Mouse (Mus musculus): ENCODE data around the gene Wfdc15b.
"Not testable (repeated sequence)": the region's sequence is repeated elsewhere in the genome, so short reads cannot be mapped to it uniquely, and the experiment has no call there.

Wfdc15b gene

DNA sequence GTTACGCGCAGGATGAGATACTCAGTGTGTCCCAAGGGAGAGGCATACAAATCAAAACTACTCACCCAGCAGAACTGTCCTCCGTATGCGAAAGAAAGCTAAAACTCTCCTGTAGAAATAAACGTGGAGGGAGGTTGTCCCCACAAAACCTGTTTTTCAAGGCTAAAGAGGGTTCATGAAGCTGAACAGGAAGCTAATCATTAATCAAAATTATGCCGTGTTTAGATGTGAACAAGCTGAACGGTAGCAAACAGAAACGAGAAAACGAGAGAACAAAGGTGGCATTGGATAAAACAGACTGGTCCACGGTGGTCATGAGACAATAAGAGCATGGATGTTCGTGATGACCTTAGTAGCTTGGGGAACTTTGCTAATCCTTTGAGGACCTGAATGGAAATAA lies at the start of gene Wfdc15b:
Wfdc15b (minus strand) TSS at position 139 of the 400 bp plus-strand sequence.
- no peak for DNase-seq

DNA sequence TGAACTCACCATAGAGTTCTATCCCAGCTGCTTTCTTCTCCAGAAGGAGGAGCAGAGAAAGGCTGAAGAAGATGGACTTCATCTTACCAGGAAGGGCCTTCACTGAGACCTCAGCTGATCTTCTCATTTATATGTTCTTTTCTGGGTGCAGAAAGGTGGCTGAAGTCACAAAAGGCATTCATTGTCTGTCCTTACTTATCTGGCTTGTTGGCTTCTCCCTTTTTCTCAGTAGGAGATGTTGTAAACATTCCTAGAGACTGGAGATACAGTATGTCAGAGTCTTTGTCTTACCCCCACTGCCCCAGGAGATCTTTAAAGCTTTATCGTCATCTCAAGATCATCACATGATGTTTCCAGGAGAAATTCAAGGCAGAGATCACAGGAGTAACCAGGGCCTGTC lies 35.1 kb upstream of the Wfdc15b start, which contains the start of gene Svs3b:
Svs3b (minus strand) TSS at position 101 of the 400 bp plus-strand sequence.
- not testable (repeated sequence) for DNase-seq

- DNase-seq: no peak
These were observed 16.9 kb upstream of the Wfdc15b start, which contains the start of gene Svs2 for GRCm38 (mm10) chr2:164238366-164238765. TSS of gene Svs2 (minus strand) at chr2:164238466.

- DNase-seq: no peak
These were observed 11.2 kb upstream of the Wfdc15b start for GRCm38 (mm10) chr2:164232671-164233070.

DNA sequence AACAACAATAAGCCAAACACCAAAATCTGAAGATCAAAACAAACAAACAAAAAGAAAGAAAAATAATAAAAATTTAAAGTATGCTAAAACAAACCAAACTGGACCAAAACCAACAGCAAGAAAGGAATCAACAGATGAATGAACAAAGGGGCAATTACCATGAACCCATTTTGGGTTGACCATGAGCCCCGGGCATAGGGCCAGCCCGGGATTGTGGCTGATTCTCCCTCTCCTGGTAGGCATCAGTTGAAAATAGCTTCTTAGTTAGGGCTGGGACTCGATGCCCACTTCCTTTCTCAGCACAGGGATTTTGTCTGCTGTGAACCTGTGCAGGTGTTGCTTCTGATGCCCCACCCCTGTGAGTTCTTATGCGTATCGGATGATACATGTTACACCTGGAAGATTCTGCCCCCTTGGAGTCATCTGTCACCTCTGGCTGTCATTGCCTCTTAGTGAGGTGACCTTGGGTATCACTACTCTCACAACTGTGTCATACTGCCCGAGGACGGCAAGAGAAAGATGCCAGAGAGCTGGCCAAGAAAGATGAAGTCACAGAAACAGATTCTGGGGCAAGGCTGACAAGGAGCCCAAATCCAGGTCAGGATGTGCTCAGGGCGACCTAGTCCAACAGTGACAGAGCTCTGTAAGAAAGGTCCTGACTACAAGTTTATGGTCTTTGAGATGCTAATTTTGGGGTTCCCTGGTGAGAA lies 7.1 kb upstream of the Wfdc15b start:
- no peak for DNase-seq

- no peak for DNase-seq
These were observed 2.2 kb downstream of the Wfdc15b start for GRCm38 (mm10) chr2:164219295-164219694.

- no peak for DNase-seq
These were observed 8.7 kb downstream of the Wfdc15b start for GRCm38 (mm10) chr2:164212711-164213110.

GRCm38 (mm10) chr2:164210892-164211291 lies 10.6 kb downstream of the Wfdc15b start:
- no peak for DNase-seq

- no peak for DNase-seq
These were observed 14.8 kb downstream of the Wfdc15b start for GRCm38 (mm10) chr2:164206676-164207075.

DNA sequence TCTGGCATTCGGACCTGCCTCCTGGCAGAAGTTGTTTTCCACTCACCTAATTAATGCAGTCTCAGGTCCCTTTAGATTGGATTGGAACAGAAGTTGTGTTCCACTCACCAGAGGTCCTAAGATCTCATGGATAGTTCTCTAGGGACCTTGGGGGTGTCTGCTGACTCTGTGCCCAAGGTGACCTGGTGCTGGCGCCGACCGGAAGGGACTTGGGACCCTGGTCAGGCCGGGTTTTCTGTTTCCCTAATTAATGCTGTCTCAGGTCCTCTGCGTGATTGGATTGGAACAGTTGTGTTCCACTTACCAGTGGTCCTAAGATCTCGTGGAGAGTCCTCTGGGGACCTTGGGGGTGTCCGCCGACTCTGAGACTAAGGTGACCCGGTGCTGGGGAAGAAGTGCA lies 15.4 kb downstream of the Wfdc15b start:
- DNase-seq: not testable (repeated sequence)

DNA sequence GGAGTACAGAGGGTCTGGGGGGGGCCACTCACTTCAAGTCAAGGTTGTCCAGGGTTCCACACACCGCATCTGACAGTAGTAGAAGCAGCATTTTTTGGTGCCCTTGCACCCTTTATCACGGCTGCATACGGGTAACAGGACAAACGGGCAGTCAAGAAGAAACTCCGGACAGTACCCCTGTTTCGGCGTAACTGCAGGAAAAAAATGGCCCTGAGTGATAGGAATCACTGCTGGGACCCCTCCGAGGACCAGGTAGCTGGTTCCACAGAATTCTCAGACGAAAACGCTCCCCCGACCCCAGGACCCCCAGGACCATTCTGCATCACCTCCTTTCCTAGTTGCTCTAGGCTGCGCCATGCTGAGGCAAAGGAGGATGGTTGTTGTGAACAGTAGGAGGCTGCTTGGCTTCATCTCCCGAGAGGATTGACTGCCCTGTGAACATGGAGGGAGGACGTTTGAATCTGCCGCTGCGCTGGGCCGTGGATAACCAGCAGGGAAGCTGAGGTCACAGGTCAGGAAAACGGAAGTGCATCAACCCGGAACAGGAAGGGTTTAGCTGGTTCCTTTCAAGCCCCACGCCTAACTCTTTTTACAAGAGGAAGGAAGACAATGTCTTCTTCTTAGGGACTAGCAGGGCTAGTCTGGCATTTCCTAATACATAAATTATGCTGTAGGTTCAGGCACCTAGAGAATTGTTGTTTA lies 21.7 kb downstream of the Wfdc15b start, which contains the start of gene Wfdc15a:
Wfdc15a (minus strand) TSS at position 505 of the 702 bp plus-strand sequence.
- no peak for DNase-seq

GRCm38 (mm10) chr2:164196700-164196990 lies 24.8 kb downstream of the Wfdc15b start:
- no peak for DNase-seq

DNA sequence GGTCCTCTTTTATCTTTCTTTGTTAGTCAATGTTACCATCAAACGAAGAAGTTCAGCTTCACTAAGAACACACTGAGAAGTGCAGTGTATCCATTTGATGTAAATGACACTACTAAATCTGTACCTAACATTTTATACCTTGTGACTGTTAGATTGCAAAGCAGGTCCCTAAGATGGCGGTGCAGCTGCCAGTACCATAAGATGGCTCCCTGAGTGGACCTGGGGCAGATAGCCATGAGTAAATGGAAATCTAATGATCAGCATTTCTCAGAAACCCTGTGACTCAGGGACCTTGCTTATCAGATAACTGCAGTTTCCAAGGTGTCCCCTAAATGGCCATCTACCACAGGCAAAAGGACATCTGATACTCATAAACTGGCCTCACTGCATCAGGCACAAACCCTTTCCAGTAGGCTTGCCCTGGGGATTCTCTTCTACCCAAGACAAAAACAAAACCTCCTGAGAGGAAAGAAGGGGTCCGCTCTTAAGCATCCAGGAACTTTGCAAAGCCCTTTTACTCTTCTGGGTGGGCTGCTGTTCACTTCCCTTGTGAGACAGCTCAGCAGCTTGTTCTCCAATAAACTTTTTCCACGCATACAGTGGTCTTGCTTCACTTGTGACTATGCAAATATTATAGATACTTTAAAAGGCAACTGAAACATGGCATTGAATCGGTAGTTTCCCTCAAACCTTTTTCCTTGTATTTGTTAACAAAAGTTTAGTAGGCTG lies 25.3 kb downstream of the Wfdc15b start:
- DNase-seq: no peak

DNA sequence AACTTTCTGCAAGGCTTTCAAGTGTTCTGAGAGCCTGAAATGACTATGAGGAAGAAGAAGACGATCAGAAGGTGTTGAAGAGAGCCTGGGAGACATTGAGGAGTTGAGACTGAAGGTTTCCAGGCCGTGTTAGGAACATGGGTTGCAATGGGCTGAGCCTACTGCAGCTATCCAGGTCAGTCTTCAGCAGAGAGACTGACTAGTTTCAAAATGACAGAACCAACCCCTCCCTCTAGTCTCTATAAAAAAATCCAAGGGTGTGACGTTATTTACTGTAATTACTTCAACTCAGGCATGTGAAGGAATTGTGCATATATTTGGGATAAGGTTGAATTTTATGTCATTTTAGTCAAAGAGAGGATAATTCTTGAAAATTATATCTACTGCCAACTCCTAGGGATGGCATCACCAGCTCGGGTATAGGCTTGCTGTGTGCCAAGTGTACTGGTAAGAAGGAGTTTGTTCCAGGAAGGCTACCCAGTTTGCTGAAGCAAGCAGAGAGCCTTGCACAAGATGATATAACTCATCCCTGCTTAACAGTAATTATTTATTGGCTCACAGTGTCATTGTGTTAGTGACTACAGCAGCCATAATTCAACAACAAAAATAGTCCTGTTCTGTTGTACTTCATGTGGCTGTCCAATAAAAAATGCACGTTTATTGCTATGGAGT lies 26.4 kb downstream of the Wfdc15b start:
- no peak for DNase-seq

GRCm38 (mm10) chr2:164192279-164192678 lies 29.2 kb downstream of the Wfdc15b start:
- DNase-seq: no peak

GRCm38 (mm10) chr2:164190576-164190975 lies 30.9 kb downstream of the Wfdc15b start, which contains the start of gene Wfdc12:
TSS of gene Wfdc12 (minus strand) at chr2:164190608.
- DNase-seq: no peak

DNA sequence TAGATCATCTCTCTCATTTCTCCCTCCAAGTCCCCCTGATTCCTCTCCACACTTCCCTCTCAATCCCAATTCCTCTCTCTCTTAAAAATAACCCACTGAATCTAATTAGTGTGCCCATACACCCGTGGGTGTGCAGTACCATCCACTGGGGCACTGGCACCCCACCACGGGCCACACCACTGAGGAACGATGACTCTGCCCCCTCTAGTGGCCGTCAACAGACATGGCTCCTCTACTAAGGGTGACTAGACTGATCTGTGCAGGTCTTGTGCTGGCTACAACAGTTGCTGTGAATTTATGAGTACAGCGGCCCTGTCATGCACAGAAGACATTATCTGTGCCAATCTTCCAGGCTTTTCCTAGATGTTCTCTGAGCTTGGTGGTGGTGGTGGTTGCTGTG lies 32.7 kb downstream of the Wfdc15b start:
- no peak for DNase-seq

DNA sequence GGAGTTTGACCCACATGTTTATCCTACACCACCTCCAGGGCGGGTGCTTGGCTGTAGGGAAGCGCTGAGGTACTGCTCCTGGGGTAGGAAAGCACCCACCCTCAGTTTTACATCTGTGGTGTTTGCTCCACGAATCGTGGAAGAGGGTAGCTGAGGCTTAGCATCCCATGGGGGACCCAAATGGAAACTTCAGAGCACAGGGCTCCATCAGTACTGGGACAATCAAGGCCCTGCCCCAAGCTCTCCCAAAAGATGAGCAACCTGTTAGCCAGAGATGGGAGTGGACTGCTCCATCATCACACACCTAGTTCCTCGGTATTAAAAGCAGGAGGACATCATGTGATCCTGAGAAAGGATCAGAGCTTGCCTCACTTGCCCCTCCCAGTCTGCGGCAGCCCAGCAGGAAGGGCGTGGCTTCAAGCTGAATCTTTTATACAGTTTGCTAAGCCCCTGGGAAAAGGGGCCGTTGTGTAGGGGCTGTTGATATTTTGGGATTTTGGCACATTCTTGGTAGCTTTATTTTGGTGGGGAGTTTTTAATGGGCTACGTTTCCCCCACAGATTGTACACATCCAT lies 37.2 kb downstream of the Wfdc15b start:
- DNase-seq: no peak

GRCm38 (mm10) chr2:164183340-164183739 lies 38.1 kb downstream of the Wfdc15b start:
- DNase-seq: no peak

GRCm38 (mm10) chr2:164182692-164183255 lies 38.7 kb downstream of the Wfdc15b start, which contains the start of gene Wfdc5:
TSS of gene Wfdc5 (minus strand) at chr2:164182742.
- DNase-seq: no peak

- DNase-seq: no peak
These were observed 40.7 kb downstream of the Wfdc15b start for GRCm38 (mm10) chr2:164180770-164181169.

GRCm38 (mm10) chr2:164180124-164180523 lies 41.3 kb downstream of the Wfdc15b start:
- no peak for DNase-seq
